Mouse (Mus musculus): Measurements from ENCODE around the gene Asap3. TPM values are rescaled to one million over a fixed set of nuclear protein-coding genes. Genes with fewer than 3 reads are reported as not detected.

The Asap3 gene
- total RNA-seq, 1 experiment from 2014 or later = not detected

DNA sequence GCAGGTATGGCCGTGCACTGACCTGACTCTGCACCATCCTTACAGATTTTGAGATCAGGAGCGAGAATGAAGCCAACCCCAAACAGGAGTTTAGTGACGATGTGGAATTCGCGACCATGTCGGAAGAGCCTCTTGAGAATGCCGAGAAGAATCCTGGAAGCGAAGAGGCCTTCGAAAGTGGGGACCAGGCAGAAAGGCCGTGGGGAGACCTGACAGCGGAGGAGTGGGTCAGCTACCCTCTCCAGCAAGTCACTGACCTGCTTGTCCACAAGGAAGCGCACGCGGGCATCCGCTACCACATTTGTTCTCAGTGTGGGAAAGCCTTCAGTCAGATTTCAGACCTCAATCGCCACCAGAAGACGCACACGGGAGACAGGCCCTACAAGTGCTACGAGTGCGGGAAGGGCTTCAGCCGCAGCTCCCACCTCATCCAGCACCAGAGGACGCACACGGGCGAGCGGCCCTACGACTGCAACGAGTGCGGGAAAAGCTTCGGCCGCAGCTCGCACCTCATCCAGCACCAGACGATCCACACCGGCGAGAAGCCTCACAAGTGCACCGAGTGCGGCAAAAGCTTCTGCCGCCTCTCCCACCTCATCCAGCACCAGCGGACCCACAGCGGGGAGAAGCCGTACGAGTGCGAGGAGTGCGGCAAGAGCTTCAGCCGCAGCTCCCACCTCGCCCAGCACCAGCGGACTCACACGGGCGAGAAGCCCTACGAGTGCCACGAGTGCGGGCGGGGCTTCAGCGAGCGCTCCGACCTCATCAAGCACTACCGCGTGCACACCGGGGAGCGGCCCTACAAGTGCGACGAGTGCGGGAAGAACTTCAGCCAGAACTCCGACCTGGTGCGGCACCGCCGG, 84.0 kb downstream of the Asap3 start:
- ATAC-seq (replicated peaks; ENCODE audit: low read depth, poor library complexity, severe bottlenecking) = no peak

DNA sequence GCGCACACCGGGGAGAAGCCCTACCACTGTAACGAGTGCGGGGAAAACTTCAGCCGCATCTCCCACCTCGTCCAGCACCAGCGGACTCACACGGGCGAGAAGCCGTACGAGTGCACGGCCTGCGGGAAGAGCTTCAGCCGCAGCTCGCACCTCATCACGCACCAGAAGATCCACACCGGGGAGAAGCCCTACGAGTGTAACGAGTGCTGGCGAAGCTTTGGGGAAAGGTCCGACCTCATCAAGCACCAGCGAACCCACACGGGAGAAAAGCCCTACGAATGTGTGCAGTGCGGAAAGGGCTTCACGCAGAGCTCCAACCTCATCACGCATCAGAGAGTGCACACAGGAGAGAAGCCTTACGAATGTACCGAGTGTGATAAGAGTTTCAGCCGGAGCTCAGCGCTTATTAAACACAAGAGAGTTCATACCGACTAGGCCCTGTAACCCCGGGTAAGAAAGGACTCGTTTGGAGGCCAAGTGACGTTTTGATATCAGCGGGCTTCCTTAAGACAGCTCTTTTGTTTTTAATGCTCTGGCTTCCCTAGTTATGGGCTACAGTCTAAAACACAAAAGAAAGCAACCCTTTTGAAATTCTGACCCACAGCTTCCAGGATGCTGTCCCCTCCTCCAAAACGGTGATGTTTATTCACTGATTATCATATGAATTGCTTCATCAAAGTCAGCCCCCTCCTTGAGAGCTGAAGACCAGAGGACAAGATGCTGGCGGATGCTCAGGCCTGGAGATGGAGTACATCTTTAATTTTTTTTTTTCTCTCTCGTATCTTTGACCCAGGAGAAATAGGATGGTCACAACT, 84.8 kb downstream of the Asap3 start:
- no peak for ATAC-seq (replicated peaks; ENCODE audit: low read depth, poor library complexity, severe bottlenecking)

DNA sequence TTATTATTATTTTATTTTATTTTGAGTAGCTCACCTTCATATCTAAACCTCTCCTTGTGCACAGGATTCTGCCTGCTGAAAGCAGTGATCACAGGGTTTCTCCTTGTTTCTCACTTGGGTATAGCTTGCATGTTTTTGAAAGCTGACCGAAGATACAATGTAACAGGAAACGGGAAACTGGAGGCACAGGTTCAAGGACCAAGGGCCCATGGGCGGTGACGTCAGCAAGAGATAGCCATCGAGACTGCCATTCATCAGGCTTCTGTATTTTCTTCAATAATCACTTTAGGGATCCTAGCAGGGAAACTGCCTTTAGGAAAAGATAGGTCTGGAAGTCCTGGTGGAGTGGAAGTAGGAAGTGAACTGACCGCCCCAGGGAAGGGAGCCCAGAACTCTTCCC, 85.5 kb downstream of the Asap3 start:
- no peak for ATAC-seq (replicated peaks; ENCODE audit: low read depth, poor library complexity, severe bottlenecking)

Other genes with a start within 250 kb of the Asap3 start
- 4.1 and 4.2 TPM in 2 replicates for gene Gale, start 242.6 kb upstream of the Asap3 start, total RNA-seq (2017)
- gene Lypla2, start 233.7 kb upstream of the Asap3 start, total RNA-seq (2017) = 11.0 and 16.1 TPM in 2 replicates
- gene Pithd1, start 219.1 kb upstream of the Asap3 start, total RNA-seq (2017) = 21.1 and 30.6 TPM in 2 replicates
- gene Eloa, start 184.6 kb upstream of the Asap3 start, total RNA-seq (2017) = 48.3 and 52.5 TPM in 2 replicates
- 1,101 and 1,166 TPM in 2 replicates for gene Rpl11, start 152.9 kb upstream of the Asap3 start, total RNA-seq (2017)
- gene Id3, start 62.9 kb upstream of the Asap3 start, total RNA-seq (2017) = 2.2 TPM in 1 of 2 replicates, not detected in the other
- gene E2f2, start 34.0 kb upstream of the Asap3 start, total RNA-seq (2017) = 4.3 and 6.8 TPM in 2 replicates
- gene Tcea3, start 41.4 kb downstream of the Asap3 start, total RNA-seq (2017) = not detected in 2 replicates
- gene Zfp46, start 78.3 kb downstream of the Asap3 start, total RNA-seq (2017) = 9.5 and 11.2 TPM in 2 replicates
- gene Hnrnpr, start 104.6 kb downstream of the Asap3 start, total RNA-seq (2017) = 225 and 262 TPM in 2 replicates
- not detected in 2 replicates for gene Htr1d, start 217.2 kb downstream of the Asap3 start, total RNA-seq (2017)

Measured in common myeloid progenitor, adult 5-6 weeks (primary cell).